Mouse (Mus musculus): Measurements from ENCODE around the gene Hhat.

Gene Hhat

GRCm38 (mm10) chr1:192651981-192652605, 118.9 kb downstream of the Hhat start:
- no peak for DNase-seq (ENCODE audit: low spot score in 2 of 2)

- DNase-seq (ENCODE audit: low spot score in 2 of 2) = no peak
Measured at GRCm38 (mm10) chr1:192650586-192650985, 120.4 kb downstream of the Hhat start.

- no peak for DNase-seq (ENCODE audit: low spot score in 2 of 2)
Measured at GRCm38 (mm10) chr1:192650023-192650422, 121.0 kb downstream of the Hhat start.

GRCm38 (mm10) chr1:192649233-192649632, 121.8 kb downstream of the Hhat start:
- DNase-seq (ENCODE audit: low spot score in 2 of 2) = no peak

- no peak for DNase-seq (ENCODE audit: low spot score in 2 of 2)
Measured at GRCm38 (mm10) chr1:192647361-192647760, 123.7 kb downstream of the Hhat start.

- no peak for DNase-seq (ENCODE audit: low spot score in 2 of 2)
Measured at GRCm38 (mm10) chr1:192642126-192642525, 128.9 kb downstream of the Hhat start.

GRCm38 (mm10) chr1:192639175-192639574, 131.8 kb downstream of the Hhat start:
- no peak for DNase-seq (ENCODE audit: low spot score in 2 of 2)

- no peak for DNase-seq (ENCODE audit: low spot score in 2 of 2)
Measured at GRCm38 (mm10) chr1:192621843-192622242, 149.2 kb downstream of the Hhat start.

GRCm38 (mm10) chr1:192613271-192613670, 157.8 kb downstream of the Hhat start:
- DNase-seq (ENCODE audit: low spot score in 2 of 2) = no peak

GRCm38 (mm10) chr1:192611996-192612739, 158.9 kb downstream of the Hhat start:
- no peak for DNase-seq (ENCODE audit: low spot score in 2 of 2)

- no peak for DNase-seq (ENCODE audit: low spot score in 2 of 2)
Measured at GRCm38 (mm10) chr1:192606876-192607275, 164.1 kb downstream of the Hhat start.

- DNase-seq (ENCODE audit: low spot score in 2 of 2) = no peak
Measured at GRCm38 (mm10) chr1:192604413-192604812, 166.6 kb downstream of the Hhat start.

GRCm38 (mm10) chr1:192603556-192603955, 167.5 kb downstream of the Hhat start:
- no peak for DNase-seq (ENCODE audit: low spot score in 2 of 2)

- no peak for DNase-seq (ENCODE audit: low spot score in 2 of 2)
Measured at GRCm38 (mm10) chr1:192601206-192601605, 169.8 kb downstream of the Hhat start.

- no peak for DNase-seq (ENCODE audit: low spot score in 2 of 2)
Measured at GRCm38 (mm10) chr1:192599746-192600145, 171.3 kb downstream of the Hhat start.

GRCm38 (mm10) chr1:192598380-192598779, 172.6 kb downstream of the Hhat start:
- DNase-seq (ENCODE audit: low spot score in 2 of 2) = peak in 1 of 2 experiments; percentile 58

- DNase-seq (ENCODE audit: low spot score in 2 of 2) = no peak
Measured at GRCm38 (mm10) chr1:192595426-192595825, 175.6 kb downstream of the Hhat start.

- no peak for DNase-seq (ENCODE audit: low spot score in 2 of 2)
Measured at GRCm38 (mm10) chr1:192593492-192593891, 177.5 kb downstream of the Hhat start.

- no peak for DNase-seq (ENCODE audit: low spot score in 2 of 2)
Measured at GRCm38 (mm10) chr1:192587451-192587850, 183.6 kb downstream of the Hhat start.

GRCm38 (mm10) chr1:192585289-192585688, 185.7 kb downstream of the Hhat start:
- DNase-seq (ENCODE audit: low spot score in 2 of 2) = no peak

- no peak for DNase-seq (ENCODE audit: low spot score in 2 of 2)
Measured at GRCm38 (mm10) chr1:192582921-192583320, 188.1 kb downstream of the Hhat start.

- no peak for DNase-seq (ENCODE audit: low spot score in 2 of 2)
Measured at GRCm38 (mm10) chr1:192564691-192565090, 206.3 kb downstream of the Hhat start.

GRCm38 (mm10) chr1:192559341-192559740, 211.7 kb downstream of the Hhat start:
- no peak for DNase-seq (ENCODE audit: low spot score in 2 of 2)

Data from thymus, postnatal 10 days (tissue).